Mouse (Mus musculus) activated CD4-positive, CD25-positive, alpha-beta regulatory T cell, adult 4 months (primary cell): ENCODE measurements around the gene Thbs1. TPM values are rescaled to one million over a fixed set of nuclear protein-coding genes. Genes with fewer than 3 reads are reported as not detected.

ENCODE experiments used
- ATAC-seq: one replicate; pipeline ENCODE4 v1.8.0; 2017
- polyA plus RNA-seq, 2 experiments: library from polyadenylated mRNA; unstranded; fragments of 100-300 nt; shearing (Covaris generic); gene quantifications; one replicate each; pipeline ENCODE4 v1.2.1; 2017

Thbs1 gene
- polyA plus RNA-seq, 2 experiments from 2014 or later: not detected

DNA sequence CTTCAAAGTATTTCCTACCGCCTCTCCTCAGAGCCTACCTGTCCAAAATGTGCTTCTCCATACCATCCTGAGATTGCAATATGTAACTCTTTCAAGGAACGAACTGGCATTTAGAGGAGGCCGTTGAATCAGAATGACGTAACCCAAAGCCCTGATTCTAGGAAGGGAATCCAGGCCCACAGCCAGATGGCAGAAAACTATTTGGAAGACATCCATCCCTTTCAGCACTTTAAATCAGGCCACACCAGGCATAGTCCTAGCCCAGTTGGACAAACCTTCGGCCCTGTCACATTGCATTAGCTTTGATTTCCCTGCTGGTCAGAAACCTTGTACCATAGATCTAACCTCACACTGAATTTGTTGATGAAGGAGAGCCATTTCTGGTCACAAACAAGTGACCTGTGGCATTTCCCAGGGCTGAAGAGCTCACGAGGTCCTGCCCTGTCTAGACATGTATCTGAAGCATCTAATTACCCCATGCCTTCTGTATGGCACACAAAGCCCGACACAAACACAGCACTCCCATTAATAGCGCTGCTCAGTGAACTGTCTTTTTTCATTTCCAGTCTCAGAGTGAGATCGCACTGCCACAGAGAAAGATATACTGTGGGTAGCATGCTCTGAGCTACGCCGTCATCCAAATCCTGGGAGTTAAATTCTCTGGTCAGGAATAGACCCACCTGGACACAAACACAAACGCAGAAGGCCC is 38.3 kb downstream of the Thbs1 start:
- no peak for ATAC-seq

DNA sequence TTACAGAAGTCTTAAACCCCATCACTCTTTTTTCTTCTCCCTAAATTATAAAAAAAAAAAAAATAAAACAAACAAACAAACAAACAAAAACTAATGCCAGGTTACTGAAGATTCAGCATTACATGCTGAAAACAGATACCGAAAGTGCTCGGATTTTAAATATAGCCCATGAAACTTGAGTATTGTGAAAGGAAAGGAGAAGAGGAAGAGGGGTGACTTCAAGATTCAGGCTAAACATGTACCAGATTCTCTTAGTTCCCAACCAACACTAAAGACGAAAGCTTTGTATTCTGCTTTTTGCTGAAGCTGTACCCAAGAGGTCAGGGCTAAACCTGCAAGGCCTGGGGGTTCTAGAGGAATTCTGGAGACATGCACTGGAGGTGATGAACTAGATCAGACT is 46.4 kb downstream of the Thbs1 start:
- ATAC-seq: no peak

DNA sequence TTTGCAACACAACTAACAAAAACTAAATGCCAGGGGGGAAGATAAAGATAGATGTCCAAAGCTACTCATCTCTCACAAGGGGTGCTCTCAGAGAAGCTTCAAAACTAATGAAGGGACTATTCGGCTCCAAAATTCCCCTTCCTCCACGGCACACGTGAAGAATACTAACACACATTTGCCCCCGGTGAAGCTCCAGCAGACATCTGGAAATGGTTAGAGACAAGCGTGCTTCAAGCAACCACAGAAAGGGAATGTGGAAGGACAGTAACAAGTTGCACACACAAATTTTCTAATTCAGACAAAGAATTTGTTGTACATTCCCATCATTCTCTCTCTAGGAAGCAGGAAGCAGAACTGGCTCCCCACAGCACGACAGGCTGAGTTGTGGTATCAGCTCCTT is 47.5 kb downstream of the Thbs1 start:
- ATAC-seq: no peak

- ATAC-seq: no peak
Observed at GRCm38 (mm10) chr2:118160547-118160946, 48.9 kb downstream of the Thbs1 start.

- ATAC-seq: no peak
Observed at GRCm38 (mm10) chr2:118160991-118161390, 49.3 kb downstream of the Thbs1 start.

DNA sequence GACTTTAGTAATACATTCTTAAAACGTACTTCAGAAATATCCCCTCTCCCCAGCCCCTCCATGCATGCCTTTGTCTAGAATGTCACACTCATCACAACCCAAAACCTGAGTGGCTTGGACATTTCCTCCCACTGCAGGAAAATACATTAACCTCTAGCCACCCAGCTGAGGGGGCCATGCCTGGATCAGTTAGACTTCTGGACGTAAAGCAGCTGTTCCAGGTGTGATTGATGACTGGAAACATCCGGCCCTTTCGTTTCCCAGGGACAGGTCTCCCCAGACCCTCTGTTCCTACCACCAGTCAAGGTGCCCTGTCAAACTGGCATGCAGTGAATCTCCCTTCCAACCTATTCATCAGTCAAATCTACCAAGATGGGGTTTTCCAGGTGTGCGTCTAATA is 50.8 kb downstream of the Thbs1 start:
- no peak for ATAC-seq

DNA sequence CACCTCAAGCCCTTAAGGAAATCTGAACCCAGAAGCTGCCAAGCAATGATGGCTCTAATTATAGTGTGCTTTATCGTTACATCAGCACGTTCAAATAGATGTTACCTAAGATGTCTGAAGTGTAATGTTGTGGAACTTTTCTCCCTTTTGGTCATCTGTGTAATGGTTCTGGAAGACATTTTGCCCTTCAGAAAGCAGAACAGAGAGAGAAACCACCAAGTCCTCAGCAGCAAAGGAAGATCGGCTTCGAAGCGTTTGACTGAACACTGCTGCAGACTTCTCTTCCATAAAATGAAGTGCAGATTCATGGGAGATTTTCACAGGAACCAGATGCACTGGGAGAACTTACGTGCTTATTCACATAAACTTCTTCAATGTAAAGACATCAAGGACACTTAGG is 52.5 kb downstream of the Thbs1 start:
- no peak for ATAC-seq

DNA sequence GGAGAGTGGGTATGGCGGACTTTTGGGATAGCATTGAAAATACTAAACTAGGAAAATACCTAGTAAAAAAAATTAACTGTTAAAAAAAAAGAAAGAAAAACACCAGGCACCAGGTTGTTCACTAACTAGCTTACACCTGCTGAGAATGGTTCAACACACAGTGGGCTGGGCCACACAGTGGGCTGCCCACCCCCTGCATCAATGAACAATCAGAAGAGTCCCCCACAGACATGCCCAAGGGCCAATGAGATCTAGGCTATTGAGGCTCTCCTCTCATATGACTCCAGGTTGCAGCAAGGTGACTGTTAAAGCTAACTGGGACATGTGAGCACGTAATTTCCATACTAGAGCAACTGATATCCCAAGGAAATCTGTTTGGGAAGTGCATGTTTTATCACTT is 54.0 kb downstream of the Thbs1 start:
- ATAC-seq: no peak

DNA sequence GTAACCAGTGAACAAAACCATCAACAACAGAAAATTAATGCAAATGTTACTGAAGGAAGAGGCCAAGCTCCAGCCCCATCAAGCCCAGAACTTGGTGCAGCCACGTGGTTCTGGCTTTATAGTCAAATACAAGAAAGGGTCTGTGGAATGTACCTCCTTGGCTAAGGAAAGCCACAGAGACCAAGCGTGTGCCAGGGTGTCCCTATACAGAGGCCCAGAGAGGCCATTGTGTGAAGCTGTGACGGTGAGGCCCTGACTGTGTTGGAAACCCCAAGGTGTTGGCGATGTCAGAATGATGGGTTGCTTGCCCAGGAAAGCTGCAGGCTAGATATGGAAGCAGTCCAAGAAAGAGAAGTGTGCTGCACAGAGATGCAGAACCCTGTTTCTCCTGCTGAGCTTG is 56.1 kb downstream of the Thbs1 start:
- no peak for ATAC-seq

GRCm38 (mm10) chr2:118168225-118168624 is 56.5 kb downstream of the Thbs1 start:
- no peak for ATAC-seq

DNA sequence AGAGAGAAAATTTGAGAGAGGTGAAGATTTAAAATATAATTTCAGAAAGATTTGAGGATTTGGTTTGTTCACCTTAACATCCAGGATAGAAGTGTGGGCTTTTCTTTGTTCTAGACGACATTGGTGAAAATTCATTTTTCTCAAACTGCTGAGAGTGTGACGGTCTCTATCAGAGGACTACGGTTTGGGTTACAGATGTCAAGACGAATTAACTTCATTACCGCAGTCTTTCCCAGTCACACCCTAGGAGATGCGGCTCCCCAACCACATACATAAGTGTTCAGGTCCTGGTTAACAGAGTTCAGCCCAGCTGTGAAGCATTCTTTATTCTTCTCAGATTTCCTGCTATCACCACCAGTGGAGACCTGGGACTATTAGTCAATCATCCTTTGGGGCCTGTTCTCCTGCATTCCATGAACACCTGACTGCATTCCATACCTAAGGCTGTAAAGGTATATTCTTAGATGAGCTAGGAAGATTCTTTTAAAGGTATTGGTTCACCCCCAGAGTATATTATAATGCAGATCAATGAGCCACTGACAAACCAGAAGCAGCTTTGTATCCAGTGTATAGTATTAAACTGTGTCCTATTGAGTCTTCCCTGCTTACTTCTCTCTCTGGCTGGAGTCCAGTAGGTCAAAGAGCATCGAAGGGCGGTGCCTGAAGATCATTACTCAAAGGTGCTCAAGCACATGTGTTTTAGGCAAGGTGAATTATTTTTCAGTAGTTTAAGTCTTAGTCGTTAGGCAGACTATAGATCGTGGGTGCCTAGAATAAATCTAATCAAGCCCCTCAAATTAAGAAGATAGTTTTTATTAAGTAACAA is 63.1 kb downstream of the Thbs1 start:
- no peak for ATAC-seq

Other genes with a start within 250 kb of the Thbs1 start
- not detected for gene Fsip1, start 145.1 kb downstream of the Thbs1 start, polyA plus RNA-seq